Mouse (Mus musculus): ENCODE results near the gene Mecom. TPM values are rescaled to one million over a fixed set of nuclear protein-coding genes. Genes with fewer than 3 reads are reported as not detected.

Gene Mecom
- polyA plus RNA-seq, 1 experiment: not detected

DNA sequence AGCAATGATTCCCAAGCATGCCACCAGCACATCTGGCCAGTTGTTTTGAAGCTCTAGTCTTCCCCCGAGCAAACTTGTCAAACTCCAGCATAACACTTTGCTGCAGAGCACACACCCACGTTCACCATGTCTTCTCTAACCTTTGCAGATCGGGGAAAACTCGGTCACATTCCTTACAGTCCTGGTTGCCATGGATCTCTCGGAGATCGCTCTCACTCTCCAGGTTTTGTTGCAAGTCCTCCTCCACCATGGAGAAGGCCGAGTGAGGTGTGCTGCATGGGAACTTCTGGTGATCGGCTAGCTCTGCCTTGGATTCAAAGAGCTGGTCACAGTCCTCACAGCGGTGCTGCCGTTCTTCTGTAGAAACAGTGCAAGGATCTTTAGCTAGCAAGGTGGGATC lies 554.5 kb downstream of the Mecom start:
- Histone ChIP-seq H3K4me3 (ENCODE audit: insufficient read depth, low read length) (no peak overlapping the region), H3K27ac (ENCODE audit: insufficient read depth, low read depth, low read length) (no peak overlapping the region), H3K4me1 (ENCODE audit: control insufficient read depth, insufficient read depth, low read length) (no peaks in the 10 kb centered on the region)
- no peak for TF ChIP-seq CTCF (IDR thresholded peaks at IDR 0.05; ENCODE audit: low read depth, low read length)
- no peak for TF ChIP-seq POLR2A (IDR thresholded peaks at IDR 0.05; ENCODE audit: borderline replicate concordance, low read depth, low read length)

DNA sequence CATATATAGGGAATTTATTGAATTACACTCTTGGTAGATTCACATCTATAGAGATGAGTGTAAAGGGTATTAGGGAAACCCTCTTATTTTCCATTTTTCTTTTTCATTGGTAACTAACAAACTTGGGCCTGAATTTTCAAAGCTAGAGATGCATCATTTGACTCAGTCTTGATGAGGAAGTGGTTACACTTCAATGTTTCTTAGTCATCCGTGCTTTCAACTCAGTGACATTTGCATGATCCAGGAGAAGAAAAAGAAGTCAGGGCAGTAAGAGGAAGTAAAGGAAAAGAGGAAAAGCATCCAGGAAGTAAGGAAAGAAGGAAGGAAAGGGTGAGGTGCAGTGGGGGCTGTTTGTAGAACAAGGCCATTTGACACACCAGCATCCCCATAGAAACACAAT lies 556.3 kb downstream of the Mecom start:
- H3K27ac ChIP-seq (ENCODE audit: insufficient read depth, low read depth, low read length): no peak overlapping the region
- H3K4me1 ChIP-seq (ENCODE audit: control insufficient read depth, insufficient read depth, low read length): no peaks in the 10 kb centered on the region

GRCm38 (mm10) chr3:29984431-29984830 lies 563.4 kb downstream of the Mecom start:
- Histone ChIP-seq H3K27ac (ENCODE audit: insufficient read depth, low read depth, low read length) (no peak overlapping the region), H3K4me1 (ENCODE audit: control insufficient read depth, insufficient read depth, low read length) (no peaks in the 10 kb centered on the region), H3K4me3 (ENCODE audit: insufficient read depth, low read length) (no peak overlapping the region)
- TF ChIP-seq CTCF (IDR thresholded peaks at IDR 0.05; ENCODE audit: low read depth, low read length): no peak
- TF ChIP-seq POLR2A (IDR thresholded peaks at IDR 0.05; ENCODE audit: borderline replicate concordance, low read depth, low read length): no peak

More for the DNA sequence above, 556.3 kb downstream of the Mecom start:
- TF ChIP-seq CTCF (IDR thresholded peaks at IDR 0.05; ENCODE audit: low read depth, low read length) (no peak), POLR2A (IDR thresholded peaks at IDR 0.05; ENCODE audit: borderline replicate concordance, low read depth, low read length) (no peak)
- H3K4me3 ChIP-seq (ENCODE audit: insufficient read depth, low read length): no peak overlapping the region

DNA sequence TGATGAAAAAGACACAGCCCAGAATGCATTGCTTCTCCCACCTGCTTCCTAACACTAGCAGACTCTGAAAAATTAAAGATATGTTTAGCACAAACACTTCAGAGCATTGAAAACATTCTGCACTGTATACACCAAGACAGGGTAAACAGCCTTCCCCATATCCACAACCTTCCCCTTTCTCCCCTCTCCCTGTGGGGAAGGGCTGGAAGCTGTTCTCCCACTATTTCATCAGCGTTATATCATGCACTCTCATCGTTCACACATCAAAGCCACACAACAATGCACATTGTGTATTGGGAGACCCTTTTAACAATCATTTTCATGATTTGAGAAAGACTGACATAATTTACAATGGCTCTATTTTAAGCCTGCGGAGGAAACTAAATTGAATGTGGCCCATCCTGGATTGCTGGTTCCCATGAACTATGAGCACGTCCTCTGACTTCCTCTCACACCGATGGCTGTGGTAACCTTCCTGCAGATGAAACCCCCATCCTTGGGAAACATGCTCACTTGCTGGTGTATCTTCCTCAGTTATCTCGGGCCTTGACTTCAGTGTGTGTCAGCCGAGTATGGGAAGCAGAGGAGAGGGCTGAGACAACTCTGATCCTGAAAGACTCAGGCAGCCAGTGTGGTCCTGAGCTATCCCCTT lies 566.4 kb downstream of the Mecom start:
- TF ChIP-seq CTCF (IDR thresholded peaks at IDR 0.05; ENCODE audit: low read depth, low read length): no peak
- no peak for TF ChIP-seq POLR2A (IDR thresholded peaks at IDR 0.05; ENCODE audit: borderline replicate concordance, low read depth, low read length)
- Histone ChIP-seq H3K27ac (ENCODE audit: insufficient read depth, low read depth, low read length) (no peak overlapping the region), H3K4me1 (ENCODE audit: control insufficient read depth, insufficient read depth, low read length) (no peaks in the 10 kb centered on the region), H3K4me3 (ENCODE audit: insufficient read depth, low read length) (no peak overlapping the region)

- Histone ChIP-seq H3K4me1 (ENCODE audit: control insufficient read depth, insufficient read depth, low read length) (no peaks in the 10 kb centered on the region), H3K4me3 (ENCODE audit: insufficient read depth, low read length) (no peak overlapping the region), H3K27ac (ENCODE audit: insufficient read depth, low read depth, low read length) (no peak overlapping the region)
- TF ChIP-seq CTCF (IDR thresholded peaks at IDR 0.05; ENCODE audit: low read depth, low read length) (no peak), POLR2A (IDR thresholded peaks at IDR 0.05; ENCODE audit: borderline replicate concordance, low read depth, low read length) (no peak)
Measured at GRCm38 (mm10) chr3:29980531-29980930, 567.3 kb downstream of the Mecom start.

GRCm38 (mm10) chr3:29976580-29976979 lies 571.2 kb downstream of the Mecom start:
- no peak for TF ChIP-seq CTCF (IDR thresholded peaks at IDR 0.05; ENCODE audit: low read depth, low read length)
- no peak for TF ChIP-seq POLR2A (IDR thresholded peaks at IDR 0.05; ENCODE audit: borderline replicate concordance, low read depth, low read length)
- Histone ChIP-seq H3K4me3 (ENCODE audit: insufficient read depth, low read length) (no peak overlapping the region), H3K4me1 (ENCODE audit: control insufficient read depth, insufficient read depth, low read length) (no peaks in the 10 kb centered on the region), H3K27ac (ENCODE audit: insufficient read depth, low read depth, low read length) (no peak overlapping the region)

DNA sequence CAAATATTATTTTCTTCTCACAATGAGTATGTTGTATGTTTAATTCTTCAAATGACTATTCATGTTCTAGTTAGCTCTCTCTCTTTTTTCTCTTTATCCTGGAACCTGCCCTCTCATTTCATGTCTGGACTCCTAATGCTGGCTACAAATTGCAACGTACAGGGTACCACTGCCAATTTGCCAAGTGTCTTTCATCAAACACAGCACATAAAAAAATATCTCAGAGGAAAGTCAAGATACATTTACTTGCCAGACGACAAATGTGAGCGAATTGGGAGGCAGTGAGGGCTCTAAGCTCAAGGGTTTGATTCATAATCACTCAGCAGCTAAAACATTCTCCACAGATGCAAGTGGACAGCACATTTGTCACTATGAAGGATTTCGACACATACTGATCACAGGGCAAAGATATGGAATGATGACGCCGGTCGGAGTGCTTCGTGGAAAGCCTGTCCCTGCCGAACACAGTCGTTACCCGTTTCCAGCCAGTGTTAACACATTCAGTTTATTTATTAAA lies 579.3 kb downstream of the Mecom start:
- TF ChIP-seq POLR2A (IDR thresholded peaks at IDR 0.05; ENCODE audit: borderline replicate concordance, low read depth, low read length) (no peak), CTCF (IDR thresholded peaks at IDR 0.05; ENCODE audit: low read depth, low read length) (no peak)
- Histone ChIP-seq H3K4me1 (ENCODE audit: control insufficient read depth, insufficient read depth, low read length) (no peaks in the 10 kb centered on the region), H3K27ac (ENCODE audit: insufficient read depth, low read depth, low read length) (no peak overlapping the region), H3K4me3 (ENCODE audit: insufficient read depth, low read length) (no peak overlapping the region)

DNA sequence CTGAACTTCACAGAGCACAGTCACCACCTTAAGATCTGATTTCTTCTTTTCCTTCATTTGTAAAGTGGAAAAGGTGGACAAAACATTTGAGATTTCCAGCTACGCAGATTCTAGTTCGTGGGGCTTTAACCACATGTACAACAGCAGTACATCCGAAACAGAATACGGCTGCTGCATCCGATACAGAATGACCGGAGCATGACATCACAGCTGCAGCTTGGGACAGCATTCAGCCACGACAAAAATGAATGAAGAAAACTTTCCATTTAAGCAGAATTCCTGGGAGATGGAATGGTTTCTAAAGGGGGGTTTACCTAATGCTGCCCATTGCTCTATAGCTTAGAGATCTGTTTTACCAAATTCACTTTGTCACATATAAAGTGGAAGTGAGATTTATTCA lies 583.9 kb downstream of the Mecom start:
- Histone ChIP-seq H3K4me3 (ENCODE audit: insufficient read depth, low read length) (no peak overlapping the region), H3K27ac (ENCODE audit: insufficient read depth, low read depth, low read length) (no peak overlapping the region), H3K4me1 (ENCODE audit: control insufficient read depth, insufficient read depth, low read length) (no peaks in the 10 kb centered on the region)
- TF ChIP-seq CTCF (IDR thresholded peaks at IDR 0.05; ENCODE audit: low read depth, low read length) (no peak), POLR2A (IDR thresholded peaks at IDR 0.05; ENCODE audit: borderline replicate concordance, low read depth, low read length) (no peak)

DNA sequence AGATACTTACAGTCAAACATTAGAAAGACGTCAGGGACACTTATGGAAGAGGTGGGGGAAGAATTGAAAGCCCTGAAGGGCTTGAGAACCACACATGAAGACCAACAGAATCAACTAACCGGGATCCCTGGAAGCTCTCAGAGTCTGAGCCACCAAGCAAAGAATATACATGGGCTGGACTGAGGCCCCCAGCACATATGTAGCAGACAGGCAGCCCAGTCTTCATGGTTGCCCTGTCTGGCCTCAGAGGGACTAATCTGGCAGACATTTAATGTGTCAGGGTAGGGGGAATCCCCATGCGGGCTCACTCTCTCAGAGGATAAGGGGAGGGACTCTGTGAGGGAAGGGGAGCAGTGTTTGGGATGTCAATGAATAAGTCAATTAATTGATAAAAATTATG lies 584.4 kb downstream of the Mecom start:
- no peaks in the 10 kb centered on the region for H3K4me1 ChIP-seq (ENCODE audit: control insufficient read depth, insufficient read depth, low read length)

GRCm38 (mm10) chr3:29959051-29959450 lies 588.8 kb downstream of the Mecom start:
- Histone ChIP-seq H3K4me1 (ENCODE audit: control insufficient read depth, insufficient read depth, low read length) (no peaks in the 10 kb centered on the region), H3K27ac (ENCODE audit: insufficient read depth, low read depth, low read length) (no peak overlapping the region), H3K4me3 (ENCODE audit: insufficient read depth, low read length) (no peak overlapping the region)
- no peak for TF ChIP-seq CTCF (IDR thresholded peaks at IDR 0.05; ENCODE audit: low read depth, low read length)
- TF ChIP-seq POLR2A (IDR thresholded peaks at IDR 0.05; ENCODE audit: borderline replicate concordance, low read depth, low read length): no peak

More for the DNA sequence above, 584.4 kb downstream of the Mecom start:
- no peak for TF ChIP-seq POLR2A (IDR thresholded peaks at IDR 0.05; ENCODE audit: borderline replicate concordance, low read depth, low read length)
- TF ChIP-seq CTCF (IDR thresholded peaks at IDR 0.05; ENCODE audit: low read depth, low read length): no peak
- Histone ChIP-seq H3K4me3 (ENCODE audit: insufficient read depth, low read length) (no peak overlapping the region), H3K27ac (ENCODE audit: insufficient read depth, low read depth, low read length) (no peak overlapping the region)
